Mouse (Mus musculus): Measurements from ENCODE around the gene Cggbp1.

The Cggbp1 gene

GRCm38 (mm10) chr16:64852891-64853290, 1.1 kb downstream of the Cggbp1 start:
- no peak for TF ChIP-seq GATA4 (IDR thresholded peaks at IDR 0.05; ENCODE audit: insufficient replicate concordance, low read length)

DNA sequence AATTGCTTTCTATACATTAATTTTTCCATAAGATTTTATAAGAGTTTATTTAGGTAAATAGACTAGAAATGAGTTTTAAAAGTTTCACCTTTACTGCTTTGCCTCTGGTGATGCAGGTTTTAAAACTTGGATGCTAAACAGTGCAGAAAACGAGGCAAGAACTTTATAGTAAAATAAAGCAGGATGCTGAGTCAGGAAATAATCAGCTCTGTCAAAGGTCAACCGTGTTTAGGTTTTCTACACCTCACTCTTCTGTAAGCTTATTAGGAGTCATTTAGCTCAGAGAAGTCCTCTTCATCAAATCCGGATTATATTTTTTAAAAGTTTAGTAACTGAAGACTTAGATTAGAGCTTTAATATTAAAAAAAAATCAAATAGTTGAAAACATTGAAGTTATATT, 5.2 kb downstream of the Cggbp1 start:
- no peak for TF ChIP-seq GATA4 (IDR thresholded peaks at IDR 0.05; ENCODE audit: insufficient replicate concordance, low read length)

GRCm38 (mm10) chr16:64868613-64869012, 16.8 kb downstream of the Cggbp1 start:
- TF ChIP-seq GATA4 (IDR thresholded peaks at IDR 0.05; ENCODE audit: insufficient replicate concordance, low read length): no peak

GRCm38 (mm10) chr16:64869621-64870020, 17.8 kb downstream of the Cggbp1 start:
- TF ChIP-seq GATA4 (IDR thresholded peaks at IDR 0.05; ENCODE audit: insufficient replicate concordance, low read length): no peak

DNA sequence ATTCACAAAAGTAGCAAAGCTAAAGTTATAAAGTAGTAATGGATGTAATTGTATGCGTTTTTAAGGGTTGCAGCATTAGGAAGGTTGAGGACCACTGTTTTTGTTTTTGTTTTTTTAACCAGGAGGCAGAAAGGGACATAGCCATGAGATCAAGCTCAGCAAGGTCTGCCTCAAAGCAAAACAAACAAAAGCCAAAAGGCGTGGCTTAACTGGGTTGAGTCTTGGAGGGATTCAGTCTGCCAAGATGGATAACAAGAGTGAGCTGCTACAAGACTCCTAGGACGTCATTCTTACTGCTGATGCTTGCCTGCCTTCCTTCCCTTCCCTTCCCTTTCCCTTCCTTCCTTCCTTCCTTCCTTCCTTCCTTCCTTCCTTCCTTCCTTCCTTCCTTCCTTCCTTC, 20.5 kb downstream of the Cggbp1 start:
- no peak for TF ChIP-seq GATA4 (IDR thresholded peaks at IDR 0.05; ENCODE audit: insufficient replicate concordance, low read length)

DNA sequence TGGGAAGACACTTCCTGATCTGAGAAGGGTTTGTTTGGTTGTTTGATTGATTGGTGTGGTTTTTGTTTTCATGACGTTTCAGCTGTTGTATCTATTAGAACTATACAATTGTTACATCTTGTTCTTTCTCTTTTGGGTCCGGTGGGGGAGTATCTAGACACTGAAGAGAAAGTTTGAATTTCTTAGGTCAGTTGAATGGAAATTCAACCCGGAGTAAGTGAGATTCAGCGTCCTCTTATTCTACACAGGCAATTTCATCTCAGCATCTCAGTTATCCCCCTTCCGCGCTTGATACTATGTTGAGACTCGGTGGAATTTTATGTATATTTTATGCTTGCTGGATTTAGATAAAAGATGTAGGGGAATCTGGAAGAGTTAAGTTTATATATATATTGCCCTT, 21.0 kb downstream of the Cggbp1 start:
- TF ChIP-seq GATA4 (IDR thresholded peaks at IDR 0.05; ENCODE audit: insufficient replicate concordance, low read length): no peak

DNA sequence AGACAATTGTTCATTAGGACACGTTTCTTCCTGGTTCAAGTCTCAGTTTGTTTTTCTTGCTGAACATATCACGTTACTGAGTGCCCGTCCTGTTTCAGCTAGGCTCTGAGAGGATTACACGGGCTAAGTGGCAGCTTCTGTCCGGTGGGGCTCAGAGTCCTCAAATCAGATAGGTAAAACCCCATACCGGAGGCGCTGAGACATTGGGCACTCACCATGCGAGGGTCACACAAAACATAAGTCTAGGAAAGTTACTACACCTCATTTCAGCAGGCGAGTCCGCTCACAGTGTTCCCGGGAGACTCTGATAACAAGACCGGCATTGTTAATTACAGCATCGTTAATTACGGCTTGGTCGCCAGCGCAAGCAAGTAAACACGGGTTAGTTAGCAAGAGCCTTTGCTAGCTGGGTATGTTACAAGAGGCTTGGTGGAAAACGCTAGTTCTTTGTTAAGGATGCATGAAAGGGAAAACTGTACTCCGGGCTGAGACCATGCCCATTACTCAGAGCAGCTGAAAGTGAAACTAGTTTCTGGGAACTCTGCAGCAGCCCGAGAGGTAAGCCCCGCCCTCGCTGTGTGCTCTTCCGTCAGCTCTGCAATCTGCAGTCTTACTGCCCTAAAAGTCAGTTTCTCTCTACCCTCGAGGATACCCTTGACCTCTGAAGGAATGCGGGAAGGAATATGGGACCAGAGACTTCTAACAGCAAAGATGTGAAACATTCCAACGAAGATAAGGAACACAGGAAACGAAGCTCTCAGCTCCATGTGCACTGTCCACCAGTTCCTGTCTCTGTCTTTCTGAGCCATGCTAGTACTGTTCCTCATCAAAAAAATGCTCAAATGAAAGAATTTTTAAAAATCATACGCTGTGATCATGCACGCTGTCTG, 21.9 kb downstream of the Cggbp1 start:
- TF ChIP-seq GATA4 (IDR thresholded peaks at IDR 0.05; ENCODE audit: insufficient replicate concordance, low read length): peak; percentile 58; the same call in 1 of the 2 replicates

- no peak for TF ChIP-seq GATA4 (IDR thresholded peaks at IDR 0.05; ENCODE audit: insufficient replicate concordance, low read length)
Observed at GRCm38 (mm10) chr16:64875384-64875783, 23.6 kb downstream of the Cggbp1 start.

DNA sequence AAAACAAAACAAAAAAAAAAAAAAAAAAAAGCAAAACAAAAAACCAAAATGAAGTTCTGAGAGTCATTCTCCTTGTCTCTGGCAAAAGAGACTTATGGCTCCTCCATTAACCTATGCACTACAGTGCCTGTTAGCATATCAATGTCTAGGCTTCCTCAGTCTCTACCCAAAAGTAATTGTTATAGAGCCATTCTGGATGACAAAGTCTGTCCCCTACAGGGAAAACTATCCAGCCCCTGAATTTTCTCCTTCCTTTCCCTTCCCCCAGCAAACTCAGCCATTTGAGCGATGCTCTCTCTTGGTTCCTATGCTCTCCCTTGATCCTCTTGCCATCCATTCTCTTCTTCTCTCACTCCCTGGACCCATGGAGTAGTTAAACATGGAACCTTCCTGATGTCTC, 24.0 kb downstream of the Cggbp1 start:
- no peak for TF ChIP-seq GATA4 (IDR thresholded peaks at IDR 0.05; ENCODE audit: insufficient replicate concordance, low read length)

DNA sequence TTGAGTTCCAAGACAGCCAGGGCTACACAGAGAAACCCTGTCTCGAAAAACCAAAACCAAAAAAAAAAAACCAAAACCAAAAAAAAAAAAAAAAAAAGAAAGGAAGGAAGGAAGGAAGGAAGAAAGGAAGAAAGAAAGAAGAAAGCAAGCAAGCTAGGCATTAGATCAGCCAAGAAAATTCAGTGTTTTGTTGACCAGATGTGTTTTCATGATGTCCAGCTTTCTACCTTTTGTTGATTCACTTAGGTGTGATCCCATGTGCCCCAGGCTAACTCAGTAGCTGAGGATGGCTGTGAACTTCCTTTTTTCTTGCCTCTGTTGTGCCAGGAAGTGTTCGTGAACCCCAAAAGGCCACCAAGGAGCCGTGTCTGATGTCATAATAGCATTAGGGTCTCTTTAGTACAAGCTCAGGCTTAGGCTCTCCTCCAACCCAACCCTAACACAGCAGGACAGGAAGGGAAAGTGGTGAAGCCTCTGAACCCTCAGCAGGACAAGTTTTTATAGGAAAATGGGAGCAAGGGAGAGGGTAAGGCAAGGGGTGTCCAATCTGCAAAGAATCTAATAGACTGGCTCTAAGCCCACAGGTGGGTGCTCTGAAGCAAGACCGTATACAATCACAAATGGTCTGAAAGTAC, 25.0 kb downstream of the Cggbp1 start:
- no peak for TF ChIP-seq GATA4 (IDR thresholded peaks at IDR 0.05; ENCODE audit: insufficient replicate concordance, low read length)

- no peak for TF ChIP-seq GATA4 (IDR thresholded peaks at IDR 0.05; ENCODE audit: insufficient replicate concordance, low read length)
Observed at GRCm38 (mm10) chr16:64877314-64877713, 25.5 kb downstream of the Cggbp1 start.

DNA sequence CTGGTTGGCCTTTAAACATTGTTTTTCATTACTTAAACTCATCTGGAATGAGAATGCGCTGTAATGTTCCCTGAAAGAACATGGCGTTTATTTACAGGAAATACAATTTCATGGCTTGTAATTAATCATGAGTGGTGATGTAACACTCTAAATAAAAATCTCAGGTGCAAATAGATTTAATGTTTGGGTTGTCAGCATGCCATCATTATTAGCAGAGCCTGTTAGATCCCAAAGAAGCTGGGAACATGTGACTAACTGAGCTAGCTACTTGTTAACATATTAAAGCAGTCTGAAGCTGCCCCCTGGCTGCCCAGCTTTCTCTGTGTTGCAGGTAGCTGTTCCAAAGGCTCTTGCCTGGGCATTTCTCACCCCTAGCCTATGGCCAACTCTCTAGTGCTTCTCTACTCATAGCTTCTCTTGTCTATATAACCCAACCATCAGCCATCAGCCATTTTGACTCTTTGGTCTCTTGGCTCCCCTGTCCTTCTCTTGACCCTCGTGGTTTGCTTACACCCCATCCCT, 26.9 kb downstream of the Cggbp1 start:
- no peak for TF ChIP-seq GATA4 (IDR thresholded peaks at IDR 0.05; ENCODE audit: insufficient replicate concordance, low read length)

DNA sequence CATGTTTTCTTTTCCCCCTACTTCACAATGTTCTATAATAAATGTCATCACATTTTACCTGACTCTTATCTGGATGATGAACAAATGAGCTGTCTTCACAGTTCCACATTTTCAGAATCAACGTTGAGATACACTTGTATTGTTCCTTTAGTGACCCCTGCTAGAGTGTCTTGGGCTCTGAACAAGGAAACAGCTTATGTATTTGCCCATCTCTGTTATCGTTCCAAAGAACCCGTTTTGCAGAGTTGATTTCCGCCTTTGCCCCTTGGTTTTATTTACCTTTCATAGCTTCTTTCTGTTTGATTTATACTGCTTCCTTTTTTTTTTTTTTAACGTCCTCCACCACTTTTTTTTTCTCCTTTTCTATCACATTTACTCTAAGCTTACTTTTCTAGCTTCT, 27.9 kb downstream of the Cggbp1 start:
- TF ChIP-seq GATA4 (IDR thresholded peaks at IDR 0.05; ENCODE audit: insufficient replicate concordance, low read length): no peak

- no peak for TF ChIP-seq GATA4 (IDR thresholded peaks at IDR 0.05; ENCODE audit: insufficient replicate concordance, low read length)
Observed at GRCm38 (mm10) chr16:64880986-64881385, 29.2 kb downstream of the Cggbp1 start.

DNA sequence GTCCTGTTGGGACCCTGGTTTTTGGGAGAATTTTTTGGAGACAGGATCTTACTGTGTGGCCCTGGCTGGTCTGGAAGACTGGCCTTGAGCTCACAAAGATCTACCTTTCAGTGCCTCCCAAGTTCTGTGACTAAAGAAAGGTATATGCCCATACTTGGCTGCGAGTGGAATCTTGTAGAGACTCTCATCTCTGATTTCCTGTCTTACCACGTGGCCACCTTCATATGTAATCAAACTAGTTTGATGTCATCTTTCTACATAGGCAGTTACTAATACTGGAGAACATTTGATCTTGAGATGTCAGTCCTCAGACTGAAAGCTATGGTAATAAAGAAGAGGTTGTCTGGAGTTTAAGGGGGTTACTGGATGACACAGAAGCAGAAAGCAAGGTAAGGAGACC, 29.6 kb downstream of the Cggbp1 start:
- TF ChIP-seq GATA4 (IDR thresholded peaks at IDR 0.05; ENCODE audit: insufficient replicate concordance, low read length): no peak

- TF ChIP-seq GATA4 (IDR thresholded peaks at IDR 0.05; ENCODE audit: insufficient replicate concordance, low read length): no peak
Observed at GRCm38 (mm10) chr16:64883896-64884295, 32.1 kb downstream of the Cggbp1 start.
